Mouse (Mus musculus) heart, adult 2 months (tissue): ENCODE measurements around the gene Nrf1.

Experiments
- CTCF ChIP-seq: fragments of 200-600 bp; IDR thresholded peaks from 2 replicates; pipeline ENCODE4 v1.8.1; 2022; ENCODE audit warnings: antibody characterized with exemption, mild to moderate bottlenecking, moderate library complexity
- POLR2A ChIP-seq: fragments of 200-500 bp; IDR thresholded peaks from 2 replicates; pipeline ENCODE4 v1.6.1; 2011; ENCODE audit warnings: mild to moderate bottlenecking, low read depth, low read length, control low read depth; ENCODE audit not compliant: insufficient read depth

- TF ChIP-seq POLR2A (no peak), CTCF (peak; percentile 41)
These were observed 24.7 kb downstream of the Nrf1 start for GRCm38 (mm10) chr6:30072476-30072875.
